Mouse (Mus musculus) kidney, postnatal 4 days (tissue): ENCODE measurements around the gene Trim2.

Experiments used
- DNase-seq, 2 experiments: peaks; one replicate each; pipeline ENCODE4 v3.0.0; 2021; ENCODE audit warnings: mixed read lengths in 2 of 2

Gene Trim2

DNA sequence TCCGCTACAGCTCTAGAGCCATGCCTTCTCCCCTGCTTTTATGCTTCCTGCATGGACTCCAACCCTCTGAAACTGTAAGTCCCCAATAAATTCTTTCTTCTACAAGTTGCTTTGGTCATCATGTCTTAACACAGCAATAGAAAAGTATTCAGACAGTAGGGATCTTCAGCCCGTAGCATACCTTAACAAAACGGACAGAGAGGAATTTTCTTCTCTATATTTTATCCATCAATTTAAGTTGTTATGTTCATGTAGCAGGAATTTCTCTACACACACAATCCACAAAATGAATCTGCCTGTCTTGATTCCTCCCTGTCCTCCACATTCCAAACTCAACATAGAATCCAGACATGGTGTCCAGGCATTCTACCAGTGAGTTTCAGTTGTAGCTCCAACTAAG, at the start of gene Trim2:
TSS of gene Trim2 (minus strand) at position 101 of the 400 bp plus-strand sequence.
- DNase-seq, result no peak

DNA sequence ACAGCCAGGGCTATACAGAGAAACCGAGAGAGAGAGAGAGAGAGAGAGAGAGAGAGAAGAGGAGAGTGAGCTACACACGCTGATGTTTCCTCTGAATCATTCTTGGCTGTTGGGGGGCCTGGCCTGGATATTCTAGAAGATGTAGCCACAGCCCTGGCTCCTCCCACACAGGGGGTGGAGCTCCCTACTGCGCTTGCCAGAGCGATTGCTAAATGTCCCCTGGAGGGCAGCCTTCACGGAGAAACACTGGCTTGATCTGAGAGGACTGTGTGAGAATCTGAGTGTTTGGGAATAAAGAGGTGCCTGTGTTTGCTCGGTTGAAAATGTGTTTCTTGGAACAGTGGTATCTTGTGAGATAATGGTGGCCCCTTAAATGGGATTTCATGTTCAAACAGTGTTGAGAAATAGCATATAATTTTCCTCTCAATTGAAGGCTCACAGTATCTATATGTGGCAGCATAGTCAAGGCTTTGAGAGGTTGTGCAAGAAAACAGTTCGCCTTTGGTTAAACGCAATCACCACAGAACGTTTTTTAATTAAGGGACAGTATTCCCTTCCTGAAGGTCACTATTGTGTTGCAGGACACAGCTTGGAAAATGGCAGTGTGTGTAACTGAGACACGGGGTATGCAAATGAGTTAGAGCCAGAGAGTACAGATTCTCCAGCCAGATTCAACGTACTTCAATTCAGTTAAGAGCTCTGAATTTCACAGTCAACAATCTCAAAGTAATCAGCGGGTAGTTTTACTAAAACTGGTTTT, 49.4 kb upstream of the Trim2 start:
- peak; percentile 77 to 85 for DNase-seq

DNA sequence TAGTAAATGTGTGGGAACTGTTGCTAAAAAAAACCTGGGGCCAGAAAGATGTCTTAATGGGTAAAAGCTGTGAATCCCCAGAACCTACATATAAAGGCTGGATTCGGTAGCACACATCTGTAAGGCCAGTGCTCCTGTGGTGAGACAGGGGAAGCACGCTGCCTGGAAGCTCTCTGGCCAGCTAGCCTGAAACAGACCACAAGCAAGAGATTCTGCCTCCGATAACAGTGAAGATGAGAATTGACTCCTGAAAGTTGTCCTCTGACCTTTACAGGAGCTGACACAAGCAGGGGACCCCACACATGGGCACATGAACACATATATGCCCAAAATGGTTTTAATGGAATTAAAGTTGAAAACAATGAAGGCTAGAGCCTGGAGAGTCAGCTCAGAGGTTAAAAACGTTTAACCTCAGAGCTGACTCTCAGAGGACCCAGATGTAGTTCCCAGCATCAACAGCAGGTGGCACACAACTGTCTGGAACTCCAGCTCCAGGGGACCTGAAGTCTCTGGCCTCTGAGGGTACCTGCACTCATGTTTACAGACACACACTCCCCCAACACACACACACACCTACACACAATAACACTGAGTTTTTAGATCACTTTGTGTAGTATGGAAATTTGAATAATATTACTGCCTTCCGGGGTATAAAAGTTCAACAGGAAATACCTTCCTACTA, 45.8 kb upstream of the Trim2 start:
- DNase-seq, result peak; percentile 91 to 94

DNA sequence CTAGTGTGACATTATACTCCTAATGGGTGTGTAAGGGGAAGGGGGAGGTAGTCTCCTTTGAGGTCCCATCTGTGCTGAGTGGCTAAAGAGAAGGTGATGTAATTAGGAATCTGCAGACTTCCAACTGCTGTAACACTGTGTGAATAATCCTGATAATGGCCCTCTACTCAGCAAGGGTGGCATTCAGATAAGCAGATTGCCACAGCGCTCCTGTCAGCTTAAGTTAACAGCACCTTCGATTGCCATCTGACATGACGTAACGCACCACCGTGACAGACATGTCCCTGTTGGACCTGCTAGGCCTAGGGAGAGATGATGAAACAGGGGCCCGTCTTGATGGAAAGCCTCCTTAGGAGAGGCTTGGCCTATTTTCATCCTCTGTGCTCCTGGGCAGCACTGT, 43.6 kb upstream of the Trim2 start:
- DNase-seq, result no peak

DNA sequence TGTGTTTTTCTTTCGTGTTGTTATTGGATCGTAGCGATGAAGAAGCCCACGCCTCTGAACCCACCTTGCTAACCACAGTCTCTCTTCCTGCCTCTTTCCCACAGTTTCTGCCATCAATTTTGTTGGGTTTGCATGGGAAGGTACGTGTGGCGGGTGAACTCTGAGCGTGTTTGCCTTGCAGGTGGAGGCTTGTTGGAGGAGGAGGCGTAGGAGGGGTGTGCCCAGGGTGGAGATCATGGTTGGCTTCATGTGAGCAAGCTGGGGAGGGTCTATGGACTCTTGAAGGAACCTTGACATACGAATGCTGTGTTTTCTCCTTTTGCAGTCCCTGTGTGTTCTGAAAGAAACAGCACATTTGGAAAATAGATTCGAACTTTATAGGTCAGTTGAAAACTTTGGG, 43.1 kb upstream of the Trim2 start:
- no peak for DNase-seq

DNA sequence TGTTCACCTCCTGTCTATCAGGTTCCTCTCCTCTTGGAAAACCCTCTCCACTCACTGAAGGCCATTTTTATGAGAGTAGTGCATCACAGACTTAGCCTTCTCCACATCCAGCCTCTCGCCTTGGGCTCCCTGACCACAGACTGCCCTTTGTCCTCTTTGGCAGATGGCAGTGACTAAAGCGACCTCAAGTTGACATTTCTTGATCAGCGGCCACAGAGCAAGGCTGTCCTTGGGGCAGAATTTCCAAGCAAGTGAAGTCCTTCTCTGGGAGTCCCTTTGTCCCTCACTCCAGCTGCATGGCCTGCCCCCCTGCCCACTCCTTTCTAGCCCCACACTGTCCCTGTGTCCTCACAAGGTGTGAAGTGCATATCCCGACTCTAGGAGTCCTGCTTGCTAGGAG, 40.7 kb upstream of the Trim2 start:
- DNase-seq, result no peak

DNA sequence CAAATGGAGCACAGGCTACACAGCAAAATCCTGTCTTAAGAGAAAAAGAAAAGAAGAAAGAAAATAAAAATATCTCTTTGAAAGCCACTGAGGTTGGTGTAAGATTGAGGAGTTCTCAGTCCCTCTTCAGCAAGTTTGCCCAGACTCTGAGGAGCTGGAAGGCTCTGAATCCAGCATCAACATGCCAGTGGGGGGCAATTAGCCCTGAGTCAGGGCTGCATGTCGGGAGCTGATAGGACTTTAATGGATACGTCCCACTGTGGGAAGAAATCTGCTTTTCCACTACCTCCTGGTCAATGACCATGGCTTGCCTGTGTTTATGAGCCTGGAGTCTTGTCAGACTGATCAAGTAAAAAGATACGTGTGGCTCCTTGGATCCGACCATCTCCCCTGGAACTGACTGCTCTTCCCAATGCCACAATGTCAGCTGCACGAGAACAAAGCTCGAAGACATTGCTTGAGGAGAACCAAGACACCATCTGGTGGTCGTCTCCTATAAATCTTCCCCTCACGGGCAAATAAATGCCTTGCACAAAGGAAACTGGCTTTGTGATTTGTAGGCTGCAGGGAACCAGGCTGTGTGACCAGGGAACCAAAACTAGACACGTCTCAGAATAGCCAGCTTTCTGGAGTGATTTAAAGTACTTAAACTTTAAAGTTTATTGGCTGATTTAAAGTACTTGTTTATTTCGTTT, 39.9 kb upstream of the Trim2 start:
- no peak for DNase-seq

DNA sequence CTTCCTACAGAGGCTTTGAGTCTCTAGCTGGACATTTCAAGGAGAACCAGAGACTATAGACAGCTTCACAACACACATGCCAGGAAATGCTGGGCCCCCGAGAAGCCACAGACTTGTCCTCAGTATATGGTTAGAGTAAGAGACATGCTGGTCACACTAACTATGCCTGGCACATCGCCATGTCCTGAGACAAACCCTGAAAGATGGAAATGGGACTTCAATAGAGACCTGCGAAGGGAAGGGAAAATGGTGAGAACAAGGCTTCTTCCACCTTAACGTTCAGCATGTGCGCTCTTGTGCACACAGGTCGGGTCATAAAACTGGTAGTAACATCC, 38.9 kb upstream of the Trim2 start:
- peak; percentile 55 to 64 for DNase-seq

DNA sequence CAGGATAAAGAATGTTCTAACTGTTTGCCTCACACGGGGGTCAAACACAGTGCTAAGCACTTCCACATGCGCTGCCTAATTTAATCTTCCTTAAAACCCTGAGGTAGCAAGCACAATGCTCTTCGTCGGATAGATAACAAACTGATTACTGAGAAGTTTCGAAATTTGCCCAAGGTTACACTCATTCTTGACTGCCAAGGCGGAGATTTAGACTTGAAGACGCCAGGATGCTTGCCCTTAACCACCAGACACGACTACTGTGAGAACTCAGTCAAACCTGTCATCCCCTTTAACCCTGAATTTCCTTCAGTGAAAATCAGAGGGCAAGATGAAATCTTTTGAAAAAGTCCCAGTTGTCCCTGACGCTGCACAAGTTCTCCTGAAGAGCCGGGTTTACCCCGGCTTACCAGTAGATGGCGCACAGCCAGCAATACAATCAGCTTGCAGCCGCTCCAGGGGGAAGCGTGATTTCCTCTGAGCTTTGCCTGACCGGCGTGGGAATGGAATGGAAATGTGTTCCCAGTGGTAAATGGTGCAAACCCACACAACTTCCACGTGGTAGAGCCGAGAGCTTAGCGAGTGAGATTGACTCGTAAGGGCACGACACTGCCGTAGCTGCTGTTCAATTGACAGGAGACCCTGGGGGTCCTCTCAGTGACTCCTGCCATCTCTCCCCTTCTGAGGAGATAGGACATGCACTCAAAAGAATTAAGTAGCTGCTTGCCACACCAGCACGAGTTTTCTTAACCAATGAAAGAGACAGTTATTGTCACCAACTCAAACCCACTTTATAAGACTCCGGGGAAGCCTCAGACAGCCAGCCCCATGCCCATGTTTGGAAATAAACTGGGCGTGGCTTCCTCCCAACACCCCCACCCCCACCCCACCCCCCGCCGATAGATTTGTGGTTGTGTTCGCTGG, 38.3 kb upstream of the Trim2 start:
- DNase-seq, result peak; percentile 91 to 94

DNA sequence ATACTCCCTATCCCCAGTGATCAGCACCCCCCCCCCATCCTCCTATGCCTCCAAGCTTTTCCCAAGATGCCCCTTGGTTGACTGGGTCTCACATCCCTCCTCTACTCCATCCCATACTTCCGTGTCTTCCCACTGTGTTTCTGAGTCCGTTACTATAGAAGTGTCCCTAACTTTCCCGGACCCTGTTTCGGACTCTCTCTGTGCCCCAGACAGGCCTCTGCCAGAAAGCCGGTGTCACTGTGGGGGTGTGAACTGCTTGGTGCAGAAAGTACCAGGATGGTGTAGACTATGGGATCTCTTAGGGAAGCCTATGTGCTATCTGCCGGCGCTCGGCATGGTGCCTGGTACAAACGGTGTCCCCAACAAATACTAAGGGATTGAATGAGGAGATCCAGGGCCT, 36.4 kb upstream of the Trim2 start:
- no peak for DNase-seq

DNA sequence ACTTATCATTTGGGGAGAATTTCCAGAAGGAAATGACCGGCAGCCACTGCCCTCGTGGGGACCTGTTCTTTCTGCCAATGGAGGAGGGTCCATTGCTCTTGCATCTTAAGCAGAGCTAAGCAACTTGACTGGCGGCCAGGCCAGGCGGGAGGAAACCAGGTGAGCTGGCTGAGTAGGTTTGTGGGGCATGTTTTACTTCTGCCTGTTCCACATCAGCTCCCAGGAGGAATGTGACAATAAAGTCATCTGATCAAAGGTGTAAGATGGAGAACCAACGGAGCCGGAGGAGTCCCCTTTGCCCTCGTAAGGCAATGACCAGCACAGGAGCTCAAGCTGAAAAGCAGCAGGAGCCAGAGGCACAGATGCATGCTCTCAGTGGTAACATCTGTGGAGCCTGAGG, 35.1 kb upstream of the Trim2 start:
- DNase-seq, result peak; percentile 70 to 81

DNA sequence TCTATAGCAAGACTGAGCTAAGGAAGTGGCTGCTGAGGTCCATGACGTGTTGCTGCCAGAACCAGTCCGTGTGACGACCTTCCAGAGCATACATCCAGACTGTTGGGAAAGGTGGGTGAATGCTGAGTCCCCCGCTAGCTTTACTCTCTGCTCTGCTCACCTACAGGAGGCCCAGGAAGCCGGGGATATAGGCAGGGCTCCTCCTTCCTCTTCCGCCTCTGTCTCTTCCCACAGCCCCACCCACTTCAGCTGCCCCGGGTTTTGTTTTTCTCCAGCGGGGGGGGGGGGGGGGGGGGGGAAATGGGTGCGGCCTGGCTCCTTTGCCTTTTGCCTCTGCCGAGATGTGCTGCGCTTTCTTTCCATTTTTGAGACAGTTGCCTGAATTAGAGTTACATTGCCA, 30.9 kb upstream of the Trim2 start:
- no peak for DNase-seq

DNA sequence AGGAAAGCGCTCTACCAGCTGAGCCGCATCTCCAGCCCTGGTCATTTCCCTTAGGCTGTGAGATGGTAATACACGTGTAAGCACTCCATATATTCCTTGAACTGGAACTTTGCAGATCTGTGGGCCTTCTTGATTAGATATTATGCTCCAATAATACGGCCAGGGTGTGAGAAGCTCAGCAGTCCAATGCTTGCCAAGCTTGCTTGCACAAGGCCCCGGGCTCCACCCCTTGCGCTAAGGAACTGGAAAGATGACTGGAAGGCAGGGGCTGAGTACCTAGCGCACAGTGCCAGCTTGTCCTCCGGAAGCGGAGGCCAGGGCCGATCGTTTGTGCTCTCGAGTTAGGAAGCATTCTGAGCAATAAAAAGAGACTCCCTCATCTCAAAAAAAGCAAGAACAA, 29.7 kb upstream of the Trim2 start:
- no peak for DNase-seq

DNA sequence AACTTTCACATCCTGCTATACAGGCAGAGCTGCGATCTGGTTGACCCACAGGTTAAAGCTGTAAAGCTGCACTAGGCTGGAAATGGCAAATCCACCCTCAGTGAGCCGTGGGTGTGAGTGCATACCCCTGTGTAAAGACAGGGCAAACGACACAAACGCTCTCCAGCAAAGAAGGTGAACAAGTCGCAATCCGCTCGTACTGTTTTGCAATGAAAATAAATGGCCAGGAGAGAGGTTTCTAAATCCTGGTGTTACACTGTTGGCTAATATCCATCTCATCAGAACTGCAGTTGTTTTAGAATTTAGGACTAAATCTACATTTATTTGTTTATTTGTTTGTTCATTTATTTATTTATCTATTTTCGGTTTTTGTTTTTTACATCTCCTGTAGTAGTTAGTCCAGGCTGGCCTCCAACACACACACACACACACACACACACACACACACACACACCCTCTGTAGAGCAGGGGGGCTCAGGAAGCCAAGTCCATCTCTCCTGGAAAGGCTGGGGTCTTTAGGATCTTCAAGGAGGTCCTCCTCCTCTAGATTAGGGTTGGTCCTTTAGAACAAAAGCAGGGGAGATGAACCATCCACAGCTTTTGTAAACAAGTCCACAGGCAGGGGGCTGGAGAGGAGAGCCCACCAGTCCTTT, 28.9 kb upstream of the Trim2 start:
- no peak for DNase-seq

DNA sequence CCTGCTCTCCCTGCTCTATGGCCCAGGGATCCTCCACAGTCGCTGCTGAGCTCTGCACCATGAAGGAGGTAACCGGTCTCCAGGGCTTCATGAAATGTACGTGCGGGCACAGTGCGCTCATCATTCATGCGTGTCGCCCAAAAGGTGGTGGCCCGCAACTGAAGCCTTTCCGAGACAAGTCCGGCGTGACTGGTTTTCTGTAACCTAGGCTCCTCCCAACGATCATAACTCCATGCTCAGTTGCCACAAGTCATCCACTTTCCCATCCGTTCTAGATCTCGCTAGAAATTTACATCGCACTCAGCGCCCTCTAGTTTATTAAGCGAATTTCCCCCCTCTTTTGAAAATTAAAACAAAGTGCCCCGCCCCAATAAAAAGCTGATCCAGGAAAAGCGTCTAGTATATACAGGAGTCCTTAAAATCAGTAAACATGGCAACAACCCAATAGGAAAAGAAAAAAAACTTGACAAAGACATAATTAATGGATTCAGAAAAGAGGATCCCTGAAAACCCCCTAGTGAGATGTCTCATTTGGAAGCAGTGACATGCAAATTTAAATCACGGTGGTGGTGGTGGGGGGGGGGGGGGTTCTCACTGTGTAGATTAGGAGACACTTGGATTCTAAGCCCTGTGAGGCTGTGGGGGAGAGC, 28.2 kb upstream of the Trim2 start:
- DNase-seq, result peak; percentile 37 to 60

DNA sequence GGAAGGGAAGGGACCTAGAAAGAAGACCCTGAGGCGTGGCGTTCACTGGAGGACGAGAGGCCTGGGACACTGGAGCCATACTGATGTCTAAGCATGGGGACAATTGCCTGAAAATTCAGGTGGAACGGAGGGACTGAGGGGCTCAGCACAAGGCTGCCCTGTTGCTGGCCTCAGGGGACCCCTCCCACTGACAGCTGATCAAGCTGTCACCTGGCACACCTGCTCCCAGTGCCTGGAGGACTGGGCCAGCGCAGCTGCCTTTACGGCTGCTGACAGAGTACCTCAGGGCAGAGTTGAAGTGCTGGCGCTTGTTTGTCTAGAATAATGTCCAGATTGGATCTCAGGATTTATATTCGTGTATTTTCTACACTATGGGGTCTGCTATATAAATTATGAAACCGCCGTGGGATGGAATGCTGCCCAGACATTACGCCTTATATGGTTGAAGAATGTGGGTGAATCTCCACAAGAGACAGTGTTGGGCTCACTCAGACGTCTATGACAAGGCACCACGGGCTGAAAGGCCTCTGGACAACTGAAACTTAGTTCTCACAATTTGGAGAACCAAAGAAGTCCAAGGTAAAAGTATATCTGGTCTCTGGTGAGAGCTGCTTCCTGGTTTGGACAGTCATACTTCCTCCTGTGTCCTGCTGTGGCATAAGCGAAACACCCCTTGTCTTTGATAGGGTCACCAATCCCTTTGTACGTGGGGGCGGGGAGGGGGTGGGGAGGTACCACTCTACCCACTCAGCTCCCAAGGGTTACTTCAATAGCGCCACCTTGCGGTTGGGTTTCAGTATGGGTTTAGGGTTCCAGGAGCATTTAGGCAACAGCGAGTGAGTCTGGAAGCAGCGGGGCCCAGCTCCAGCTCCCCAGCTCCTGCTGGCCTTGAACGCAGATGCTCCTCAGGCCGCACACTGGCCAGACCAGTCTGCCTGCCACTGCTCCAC, 27.0 kb upstream of the Trim2 start:
- DNase-seq, result peak; percentile 77 to 83

DNA sequence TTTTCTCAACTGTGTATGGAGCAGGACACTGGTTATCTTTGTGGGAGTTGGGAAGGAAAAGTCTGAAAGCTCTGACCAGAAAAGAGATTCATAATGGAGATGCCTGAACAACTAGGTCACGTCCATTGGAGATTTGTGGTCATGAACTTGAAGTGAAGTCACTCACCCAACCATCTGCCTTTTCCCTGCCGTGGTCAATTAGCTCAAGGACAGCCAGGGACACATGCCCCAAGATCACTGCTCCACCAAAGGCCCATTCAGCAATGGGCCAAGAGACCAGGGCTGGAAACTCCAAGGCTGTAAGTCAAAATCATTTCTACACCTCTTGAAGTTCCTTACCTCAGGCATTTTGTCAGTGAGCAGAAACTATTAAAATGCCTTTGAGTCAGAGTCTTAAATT, 23.5 kb upstream of the Trim2 start:
- no peak for DNase-seq

DNA sequence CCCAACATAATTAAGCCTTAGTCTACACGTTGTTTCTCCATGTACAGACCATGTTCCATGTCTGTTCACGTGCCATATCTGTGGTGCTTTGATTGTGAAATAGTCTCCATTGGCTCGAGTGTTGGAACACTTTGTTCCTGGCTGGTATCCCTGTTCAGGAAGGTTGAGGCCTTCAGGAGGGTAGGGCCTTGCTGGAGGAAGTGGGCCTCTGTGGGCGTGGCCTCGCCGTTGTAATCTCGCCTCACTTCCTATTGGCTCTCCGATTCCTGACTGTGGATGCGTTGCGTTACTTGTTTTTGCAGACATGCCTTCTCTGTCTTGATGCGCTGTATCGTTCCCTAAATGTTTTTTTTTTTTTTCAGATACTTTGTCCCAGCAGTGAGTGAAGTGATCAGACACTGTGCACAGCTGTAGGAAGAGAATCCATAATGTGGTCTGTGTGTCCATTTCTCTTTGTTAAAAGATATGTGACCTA, 18.3 kb upstream of the Trim2 start:
- no peak for DNase-seq

DNA sequence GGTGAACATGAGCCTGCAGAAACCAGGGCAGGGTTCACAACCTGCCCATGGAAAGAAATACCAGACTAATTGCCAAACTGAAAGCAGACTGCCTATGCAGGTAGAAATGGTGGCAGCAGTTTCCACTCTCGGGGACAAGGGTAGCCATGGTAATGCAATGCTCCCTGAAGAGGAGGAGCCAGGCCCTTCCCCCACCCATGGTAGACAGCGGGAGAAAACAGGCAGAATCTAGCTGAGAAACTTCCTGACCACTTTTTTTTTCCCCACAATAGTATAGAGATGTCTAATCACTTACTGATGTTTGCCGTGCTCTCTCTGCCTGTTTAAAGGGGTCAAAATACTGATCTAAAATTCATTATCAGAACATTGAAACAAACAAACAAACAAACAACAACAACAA, 17.8 kb upstream of the Trim2 start:
- DNase-seq, result peak; percentile 46 to 71

DNA sequence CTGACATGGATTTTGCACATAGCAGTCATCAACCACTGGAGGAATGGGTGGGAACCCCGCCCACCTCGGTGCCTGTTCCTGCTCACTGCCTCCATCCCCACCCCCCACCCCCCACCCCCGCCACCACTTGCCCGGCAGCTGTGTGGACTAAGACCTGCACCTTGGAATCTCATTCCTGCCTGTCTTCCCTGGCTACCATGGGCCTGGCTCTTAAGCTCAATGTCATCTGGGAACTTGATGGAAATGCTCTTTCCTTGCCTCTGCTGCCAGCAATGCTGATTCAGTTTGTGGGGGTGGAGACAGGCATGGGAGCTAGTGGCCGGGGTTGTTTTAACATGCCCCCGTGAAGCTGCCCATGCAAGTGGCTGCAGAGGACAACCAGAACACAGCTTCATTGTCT, 17.3 kb upstream of the Trim2 start:
- DNase-seq, result peak in 1 of 2 experiments; percentile 65

DNA sequence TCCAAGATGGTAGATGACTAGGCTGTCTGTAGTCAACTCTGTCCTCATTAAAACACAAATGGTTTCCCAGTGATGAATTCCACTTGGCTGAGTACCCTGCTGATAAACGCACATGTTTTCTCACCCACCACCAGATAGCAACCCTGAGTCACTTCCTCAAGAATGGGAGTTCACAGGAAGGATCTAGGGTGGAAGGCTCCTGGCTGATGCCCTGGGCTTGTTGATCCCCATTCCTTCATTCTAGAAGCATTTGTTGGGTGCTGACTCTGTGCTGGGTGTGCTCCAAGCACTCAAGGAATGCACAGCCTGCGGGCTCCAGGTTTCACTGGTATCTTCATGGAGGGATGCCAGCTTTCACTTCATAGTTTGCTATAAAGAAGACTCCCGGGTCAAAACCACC, 12.8 kb upstream of the Trim2 start:
- DNase-seq, result no peak
